Mouse (Mus musculus): ENCODE data around the gene Rnf150. TPM values are rescaled to one million over a fixed set of nuclear protein-coding genes. Genes with fewer than 3 reads are reported as not detected.

The Rnf150 gene
- polyA plus RNA-seq, 1 experiment from 2014 or later = 1.6 TPM

DNA sequence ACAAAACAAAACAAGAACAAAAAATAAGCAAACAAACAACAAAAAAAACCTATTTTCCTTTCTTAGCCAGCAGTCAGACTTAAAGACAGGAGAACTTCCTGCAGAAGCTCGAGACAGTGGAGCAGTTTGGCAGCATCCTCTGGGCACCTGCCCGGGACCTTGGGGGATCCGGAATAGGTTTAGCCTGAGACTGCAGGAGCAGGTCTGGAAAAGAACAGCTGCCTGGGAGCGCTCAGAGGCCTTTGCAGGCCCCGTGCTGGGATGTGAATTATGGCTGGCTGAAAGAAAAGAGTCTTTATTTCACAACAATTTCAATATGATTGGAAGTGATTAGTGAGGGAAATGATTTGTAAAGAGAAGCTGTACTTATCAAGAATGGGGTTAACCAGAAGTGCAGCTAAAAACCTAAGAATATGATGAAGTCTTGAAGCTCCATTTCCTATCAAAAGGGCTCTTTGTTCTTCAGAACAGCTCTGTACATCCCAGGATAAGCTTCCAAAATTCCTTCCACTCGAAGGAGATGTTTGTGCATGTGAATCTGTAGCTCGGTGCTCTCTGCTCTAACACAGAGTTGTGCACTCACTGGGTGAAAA, 92.1 kb downstream of the Rnf150 start:
- no peak overlapping the region for H3K9ac ChIP-seq
- WGBS = 66% methylated on average over 7 of the region's 7 CpGs
- H3K4me3 ChIP-seq (replicated peaks) = no peak overlapping the region

GRCm38 (mm10) chr8:82959491-82959890, 96.3 kb downstream of the Rnf150 start:
- WGBS = 37% methylated on average over 3 of the region's 3 CpGs
- ATAC-seq (ENCODE audit: insufficient read depth, low FRiP score, low read depth) = no peak; the same call in 1 of the 2 replicates
- H3K27me3 ChIP-seq (replicated peaks) = no peaks in the 10 kb centered on the region
- H3K9ac ChIP-seq = no peak overlapping the region
- no peaks in the 10 kb centered on the region for H3K36me3 ChIP-seq
- H3K9me3 ChIP-seq = no peaks in the 10 kb centered on the region
- peaks cover 3% of the 10 kb centered on the region; the same call in 1 of the 2 replicates for H3K4me1 ChIP-seq
- no peak overlapping the region for H3K4me3 ChIP-seq (replicated peaks)
- no peak overlapping the region for H3K4me2 ChIP-seq
- H3K27ac ChIP-seq = no peak overlapping the region

More for the DNA sequence above, 92.1 kb downstream of the Rnf150 start:
- H3K27me3 ChIP-seq (replicated peaks) = no peaks in the 10 kb centered on the region
- ATAC-seq (ENCODE audit: insufficient read depth, low FRiP score, low read depth) = no peak
- H3K4me2 ChIP-seq = no peak overlapping the region
- H3K36me3 ChIP-seq = no peaks in the 10 kb centered on the region
- no peak overlapping the region for H3K27ac ChIP-seq
- H3K9me3 ChIP-seq = no peaks in the 10 kb centered on the region
- peaks cover 3% of the 10 kb centered on the region; the same call in 1 of the 2 replicates for H3K4me1 ChIP-seq

DNA sequence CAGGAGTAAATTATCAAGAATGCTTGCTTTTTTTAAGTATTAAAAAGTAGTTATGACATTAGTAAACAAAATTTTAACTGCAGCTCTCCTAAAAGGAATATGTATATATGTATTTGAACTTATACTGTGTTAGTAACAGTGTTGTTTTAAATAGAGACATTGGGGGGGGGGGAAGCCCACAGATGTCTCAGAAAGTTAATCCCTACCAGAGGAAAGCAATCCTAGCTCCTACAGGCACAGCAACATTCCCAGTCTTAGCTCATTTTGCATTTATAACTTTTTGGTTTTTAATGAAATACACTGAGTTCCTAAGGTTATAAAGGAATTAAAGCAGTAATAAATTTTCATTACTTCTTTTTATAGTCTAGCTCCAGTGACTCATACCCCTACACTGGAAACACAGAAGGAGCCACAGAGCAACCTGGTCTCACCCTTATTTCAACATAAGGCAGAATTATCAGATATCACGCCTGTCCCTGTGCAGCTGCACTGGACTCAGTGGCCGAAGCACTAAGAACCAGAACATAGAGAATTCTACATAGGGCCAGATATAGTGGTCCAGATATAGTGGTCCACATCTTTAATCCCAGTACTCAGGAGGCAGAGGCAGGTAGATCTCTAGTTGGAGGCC, 96.9 kb downstream of the Rnf150 start:
- no peak overlapping the region for H3K27ac ChIP-seq
- no peak overlapping the region for H3K4me3 ChIP-seq (replicated peaks)
- no peaks in the 10 kb centered on the region for H3K9me3 ChIP-seq
- H3K9ac ChIP-seq = no peak overlapping the region
- no peak overlapping the region for H3K4me2 ChIP-seq
- 79% methylated on average over 2 of the region's 2 CpGs for WGBS
- H3K36me3 ChIP-seq = no peaks in the 10 kb centered on the region
- H3K4me1 ChIP-seq = peaks cover 3% of the 10 kb centered on the region; the same call in 1 of the 2 replicates
- H3K27me3 ChIP-seq (replicated peaks) = no peaks in the 10 kb centered on the region
- no peak for ATAC-seq (ENCODE audit: insufficient read depth, low FRiP score, low read depth)

DNA sequence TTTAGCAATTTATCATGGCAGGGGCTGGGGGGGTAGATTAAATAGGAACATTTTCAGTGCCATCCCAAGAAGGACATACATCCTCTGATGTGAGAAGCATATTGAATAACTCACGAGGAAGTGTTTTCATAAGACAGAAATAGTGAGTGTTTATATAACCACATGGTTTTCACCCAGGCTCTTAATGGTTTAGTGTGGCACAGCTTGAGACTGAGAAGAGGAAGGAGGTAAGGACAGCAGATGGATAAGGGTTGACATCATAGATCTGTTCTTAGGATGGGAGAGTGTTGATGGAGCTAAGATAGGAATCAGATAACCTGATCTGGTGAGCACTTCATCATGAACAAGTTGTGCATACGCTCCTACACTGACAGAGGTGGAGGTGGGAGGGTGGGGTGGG, 101.4 kb downstream of the Rnf150 start:
- WGBS = 63% methylated on average over 2 of the region's 2 CpGs

GRCm38 (mm10) chr8:82967879-82968678, 104.9 kb downstream of the Rnf150 start:
- H3K4me2 ChIP-seq = no peak overlapping the region
- no peaks in the 10 kb centered on the region for H3K9me3 ChIP-seq
- no peak for ATAC-seq (ENCODE audit: insufficient read depth, low FRiP score, low read depth)
- WGBS = 57% methylated on average over 8 of the region's 8 CpGs
- no peak overlapping the region for H3K27ac ChIP-seq
- peaks cover 8% of the 10 kb centered on the region; the same call in 1 of the 2 replicates for H3K4me1 ChIP-seq
- no peak overlapping the region for H3K4me3 ChIP-seq (replicated peaks)
- no peaks in the 10 kb centered on the region for H3K27me3 ChIP-seq (replicated peaks)
- no peaks in the 10 kb centered on the region for H3K36me3 ChIP-seq
- no peak overlapping the region for H3K9ac ChIP-seq

More for the DNA sequence above, 101.4 kb downstream of the Rnf150 start:
- H3K27ac ChIP-seq = no peak overlapping the region
- H3K9ac ChIP-seq = no peak overlapping the region
- H3K36me3 ChIP-seq = no peaks in the 10 kb centered on the region
- no peak for ATAC-seq (ENCODE audit: insufficient read depth, low FRiP score, low read depth)
- peaks cover 9% of the 10 kb centered on the region for H3K4me1 ChIP-seq
- H3K4me2 ChIP-seq = no peak overlapping the region
- no peaks in the 10 kb centered on the region for H3K27me3 ChIP-seq (replicated peaks)
- no peaks in the 10 kb centered on the region for H3K9me3 ChIP-seq
- no peak overlapping the region for H3K4me3 ChIP-seq (replicated peaks)

GRCm38 (mm10) chr8:82969967-82970366, 106.8 kb downstream of the Rnf150 start:
- no peak for ATAC-seq (ENCODE audit: insufficient read depth, low FRiP score, low read depth)
- Histone ChIP-seq H3K9ac (no peak overlapping the region), H3K4me3 (replicated peaks) (no peak overlapping the region), H3K27me3 (replicated peaks) (no peaks in the 10 kb centered on the region), H3K36me3 (no peaks in the 10 kb centered on the region), H3K4me2 (no peak overlapping the region), H3K9me3 (no peaks in the 10 kb centered on the region), H3K27ac (no peak overlapping the region), H3K4me1 (peaks cover 8% of the 10 kb centered on the region; the same call in 1 of the 2 replicates)
- 35% methylated on average over 3 of the region's 3 CpGs for WGBS

- no peaks in the 10 kb centered on the region for H3K36me3 ChIP-seq
- H3K4me1 ChIP-seq = peaks cover 8% of the 10 kb centered on the region; the same call in 1 of the 2 replicates
- no peak overlapping the region for H3K4me3 ChIP-seq (replicated peaks)
- 59% methylated on average over 3 of the region's 3 CpGs for WGBS
- H3K4me2 ChIP-seq = no peak overlapping the region
- no peaks in the 10 kb centered on the region for H3K27me3 ChIP-seq (replicated peaks)
- no peaks in the 10 kb centered on the region for H3K9me3 ChIP-seq
- H3K9ac ChIP-seq = no peak overlapping the region
- peak overlapping the region; percentile 38; the same call in 1 of the 2 replicates for H3K27ac ChIP-seq
- ATAC-seq (ENCODE audit: insufficient read depth, low FRiP score, low read depth) = no peak
Measured at GRCm38 (mm10) chr8:82972812-82973211, 109.7 kb downstream of the Rnf150 start.

DNA sequence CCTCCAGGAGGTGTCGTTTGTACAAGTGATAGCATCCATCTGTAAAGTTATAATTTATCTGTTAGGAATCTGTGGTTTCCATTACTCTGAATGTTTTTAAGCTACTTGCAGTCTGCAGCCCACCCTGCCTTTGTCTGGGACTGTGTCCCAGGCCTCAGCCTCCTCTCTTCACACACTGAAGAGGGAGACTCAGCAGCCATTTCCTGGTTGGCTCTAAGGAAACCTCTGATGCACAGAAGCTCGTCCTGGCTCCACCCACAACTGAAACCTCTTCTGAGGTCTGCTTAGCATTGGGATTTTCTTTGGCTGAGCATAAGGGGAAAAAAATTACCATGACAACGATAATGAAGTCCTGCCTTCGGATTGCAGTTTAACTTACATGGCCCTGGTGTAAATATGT, 110.2 kb downstream of the Rnf150 start:
- Histone ChIP-seq H3K36me3 (no peaks in the 10 kb centered on the region), H3K4me2 (no peak overlapping the region), H3K27ac (no peak overlapping the region), H3K4me1 (peaks cover 3% of the 10 kb centered on the region; the same call in 1 of the 2 replicates), H3K9ac (no peak overlapping the region), H3K4me3 (replicated peaks) (no peak overlapping the region), H3K27me3 (replicated peaks) (no peaks in the 10 kb centered on the region), H3K9me3 (no peaks in the 10 kb centered on the region)
- WGBS = 33% methylated on average over 4 of the region's 4 CpGs
- 0 out of 2 replicates have a peak, but pooled peaks have one; percentile 47 for ATAC-seq (ENCODE audit: insufficient read depth, low FRiP score, low read depth)

DNA sequence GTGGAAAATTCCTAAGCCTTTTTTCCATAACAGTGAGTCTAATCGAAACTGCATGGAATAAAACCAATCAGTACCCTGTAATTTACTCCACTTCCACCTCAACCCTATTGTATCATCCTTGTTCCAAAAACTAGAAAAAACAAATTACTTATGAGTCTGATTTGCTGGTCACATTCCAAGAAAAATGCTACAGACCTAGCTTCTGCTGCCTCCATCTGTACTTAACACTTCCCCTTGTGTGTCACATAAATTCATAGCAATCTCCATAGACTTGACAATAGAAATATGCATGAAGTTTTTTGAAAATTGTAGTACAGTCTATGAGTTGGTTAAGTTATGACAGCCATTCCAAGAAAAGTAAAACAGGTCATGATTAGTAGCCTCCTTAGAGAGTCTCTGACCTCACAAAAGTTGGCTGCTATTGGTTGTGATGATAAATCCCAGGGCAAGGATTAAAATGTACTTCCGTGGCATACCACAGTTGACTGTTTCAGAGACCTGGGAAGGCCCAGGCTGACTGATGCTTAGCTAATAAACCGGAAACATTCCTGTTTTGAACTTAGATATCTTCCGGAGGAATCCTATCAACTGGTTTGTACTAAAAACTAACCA, 118.2 kb downstream of the Rnf150 start:
- H3K27ac ChIP-seq = no peak overlapping the region
- H3K9ac ChIP-seq = no peak overlapping the region
- whole genome bisulfite sequencing = 71% methylated on average over 4 of the region's 4 CpGs
- no peaks in the 10 kb centered on the region for H3K9me3 ChIP-seq
- H3K36me3 ChIP-seq = no peaks in the 10 kb centered on the region
- H3K27me3 ChIP-seq (replicated peaks) = no peaks in the 10 kb centered on the region
- ATAC-seq (ENCODE audit: insufficient read depth, low FRiP score, low read depth) = no peak
- H3K4me3 ChIP-seq (replicated peaks) = no peak overlapping the region
- peaks cover 3% of the 10 kb centered on the region; the same call in 1 of the 2 replicates for H3K4me1 ChIP-seq
- H3K4me2 ChIP-seq = no peak overlapping the region

GRCm38 (mm10) chr8:82982873-82983272, 119.7 kb downstream of the Rnf150 start:
- no peak for ATAC-seq (ENCODE audit: insufficient read depth, low FRiP score, low read depth)
- WGBS = 63% methylated on average over 1 of the region's 1 CpGs
- Histone ChIP-seq H3K27me3 (replicated peaks) (no peaks in the 10 kb centered on the region), H3K4me3 (replicated peaks) (no peak overlapping the region), H3K27ac (no peak overlapping the region), H3K9ac (no peak overlapping the region), H3K9me3 (no peaks in the 10 kb centered on the region), H3K36me3 (no peaks in the 10 kb centered on the region), H3K4me1 (peaks cover 3% of the 10 kb centered on the region; the same call in 1 of the 2 replicates), H3K4me2 (no peak overlapping the region)

DNA sequence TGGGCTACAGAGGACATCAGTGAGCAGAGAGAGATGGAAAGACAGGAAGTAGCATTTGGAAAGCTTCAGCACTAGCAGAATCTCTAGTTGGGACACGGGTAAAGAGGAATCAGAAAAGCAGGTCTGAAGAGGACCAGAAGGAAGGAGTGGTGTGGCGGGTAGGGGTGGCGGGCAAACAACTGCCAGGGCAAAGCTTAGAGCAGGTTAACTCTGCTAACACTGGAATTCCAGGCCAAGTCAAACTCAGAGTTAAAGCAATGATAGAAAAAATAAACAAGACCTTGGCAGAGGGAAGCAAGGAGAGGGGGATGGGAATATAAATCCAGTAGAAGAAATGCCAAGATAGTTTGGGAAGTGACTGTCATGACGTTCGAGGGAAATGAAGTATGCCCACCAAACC, 120.1 kb downstream of the Rnf150 start:
- no peaks in the 10 kb centered on the region for H3K36me3 ChIP-seq
- H3K4me1 ChIP-seq = peaks cover 3% of the 10 kb centered on the region; the same call in 1 of the 2 replicates
- H3K27me3 ChIP-seq (replicated peaks) = no peaks in the 10 kb centered on the region
- H3K9me3 ChIP-seq = no peaks in the 10 kb centered on the region
- 48% methylated on average over 5 of the region's 5 CpGs for WGBS
- H3K9ac ChIP-seq = no peak overlapping the region
- H3K4me2 ChIP-seq = no peak overlapping the region
- no peak overlapping the region for H3K27ac ChIP-seq
- no peak overlapping the region for H3K4me3 ChIP-seq (replicated peaks)
- ATAC-seq (ENCODE audit: insufficient read depth, low FRiP score, low read depth) = no peak
